Mouse (Mus musculus) right cerebral cortex, postnatal 14 days (tissue): ENCODE measurements at regions not wholly inside any gene's neighbourhood (a gene's known extent, or its start where the extent isn't known, plus 50 kb on each side); places are given as distances from the start of the nearest gene placed in this dataset.
"Not testable (repeated sequence)": the region's sequence is repeated elsewhere in the genome, so short reads cannot be mapped to it uniquely, and the experiment has no call there.

Experiments
- DNase-seq: peaks from one replicate; pipeline ENCODE4 v3.0.0; 2022

DNA sequence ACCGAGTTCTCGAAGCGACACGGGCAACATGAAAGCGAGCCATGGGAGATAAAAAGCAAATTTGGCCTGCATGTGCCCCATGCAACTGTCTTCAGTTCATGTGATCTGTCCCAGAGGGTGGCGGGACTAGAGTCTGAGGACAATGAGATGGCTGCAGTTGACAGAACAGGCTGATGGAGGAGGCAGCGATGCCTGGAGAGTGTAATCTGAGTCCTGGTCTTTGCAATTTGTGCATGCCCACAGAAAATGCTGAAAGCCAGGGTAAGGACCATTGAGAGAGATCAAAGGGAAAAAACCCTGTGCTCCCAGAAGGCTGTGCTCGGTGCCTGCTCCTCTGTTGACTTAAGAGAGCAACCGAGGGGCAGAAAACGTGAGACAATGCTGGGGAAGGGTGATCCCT lies 624.8 kb upstream of the BB014433 start:
- DNase-seq, result no peak

DNA sequence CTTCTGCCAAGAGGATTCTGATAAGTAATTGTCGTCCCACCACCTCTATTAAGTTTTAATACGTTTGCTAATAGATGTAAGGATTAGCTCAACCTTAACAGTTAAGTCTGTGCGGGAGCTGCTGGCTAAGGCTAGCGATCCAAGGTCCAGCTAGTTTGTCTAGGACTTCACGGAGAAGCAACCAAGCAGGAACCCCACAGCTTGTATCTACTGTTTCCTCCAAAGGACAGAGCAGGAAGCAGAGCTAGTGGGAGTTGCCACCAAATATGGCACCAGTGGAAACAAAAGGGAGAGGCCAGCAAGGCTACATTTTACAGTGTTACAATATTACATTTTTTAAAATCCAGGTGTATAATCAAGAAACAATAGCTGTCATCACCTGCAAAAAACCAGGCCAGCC lies 624.4 kb upstream of the BB014433 start:
- DNase-seq, result no peak

GRCm38 (mm10) chr8:15669515-15669914 lies 623.6 kb upstream of the BB014433 start:
- DNase-seq, result no peak

DNA sequence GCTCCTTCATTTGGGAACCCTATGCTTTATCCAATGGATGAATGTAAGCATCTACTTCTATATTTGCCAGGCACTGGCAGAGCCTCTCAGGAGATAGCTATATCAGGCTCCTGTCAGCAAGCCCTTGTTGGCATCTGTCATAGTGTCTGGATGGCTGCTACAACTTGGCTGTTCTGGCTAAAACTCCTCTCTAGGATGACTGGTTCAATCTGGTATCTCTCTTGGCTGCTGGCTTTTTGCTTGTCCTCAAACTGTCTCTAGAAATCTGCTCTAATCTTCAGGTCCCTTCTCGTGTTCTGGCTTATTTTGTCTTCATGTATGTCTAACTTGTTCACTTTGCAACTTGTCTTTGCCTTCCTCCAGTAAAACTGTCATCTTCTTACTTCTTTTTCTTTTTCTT lies 614.7 kb upstream of the BB014433 start:
- DNase-seq, result no peak

- no peak for DNase-seq
These were observed 589.0 kb upstream of the BB014433 start for GRCm38 (mm10) chr8:15634769-15635366.

DNA sequence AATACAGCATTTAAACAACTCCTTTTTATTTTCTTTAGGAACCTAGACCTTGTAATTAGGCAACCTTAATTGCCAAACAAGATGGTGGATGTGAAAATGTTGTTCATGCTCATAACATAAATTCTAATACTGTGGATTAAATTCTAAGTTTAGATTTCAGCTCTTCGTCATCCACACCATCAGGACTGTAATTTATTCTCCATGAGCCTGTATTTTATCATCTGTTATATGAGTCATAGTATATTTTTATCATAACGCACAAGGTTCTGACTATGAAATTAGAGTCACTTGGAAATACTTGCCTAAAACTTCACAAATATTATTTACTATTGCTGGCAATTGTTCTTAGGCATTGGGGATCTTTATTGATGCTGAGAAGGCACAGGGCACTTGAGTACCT lies 582.7 kb upstream of the BB014433 start:
- DNase-seq, result no peak

DNA sequence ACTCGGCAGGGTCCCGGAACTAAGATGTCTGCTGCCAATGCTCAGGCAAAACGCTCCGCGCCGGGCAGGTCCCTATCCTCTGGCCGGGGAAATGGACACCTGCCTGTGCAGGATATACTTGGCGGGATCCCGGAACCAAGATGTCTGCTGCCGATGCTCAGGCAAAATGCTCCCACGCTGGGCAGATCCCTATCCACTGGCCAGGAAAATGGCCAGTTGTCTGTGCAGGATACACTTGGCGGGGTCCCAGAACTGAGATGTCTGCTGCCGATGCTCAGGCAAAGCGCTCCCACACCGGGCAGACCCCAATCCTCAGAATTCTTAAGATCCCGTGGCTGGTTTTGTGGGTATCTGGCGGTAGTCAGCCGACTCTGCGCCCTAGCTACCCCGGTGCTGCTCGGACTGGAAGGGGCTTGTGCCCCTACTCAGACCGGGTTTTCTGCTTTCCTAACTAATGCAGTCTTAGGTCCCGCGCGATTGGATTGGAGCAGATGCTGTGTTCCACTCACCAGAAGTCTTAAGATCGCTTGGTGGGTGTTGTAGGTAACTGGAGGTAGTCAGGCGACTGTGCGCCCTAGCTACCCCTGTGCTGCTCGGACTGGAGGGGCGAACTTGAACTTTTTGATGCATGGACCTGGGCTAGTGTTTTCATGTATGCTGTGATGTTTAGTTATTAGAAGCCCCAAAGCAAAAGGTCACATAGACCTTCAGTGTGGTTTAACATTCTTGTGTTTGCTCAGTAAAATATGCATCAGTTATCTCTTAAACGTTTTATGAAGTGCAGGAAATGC lies 577.9 kb upstream of the BB014433 start:
- not testable (repeated sequence) for DNase-seq

GRCm38 (mm10) chr8:15610217-15610616 lies 564.3 kb upstream of the BB014433 start:
- no peak for DNase-seq

DNA sequence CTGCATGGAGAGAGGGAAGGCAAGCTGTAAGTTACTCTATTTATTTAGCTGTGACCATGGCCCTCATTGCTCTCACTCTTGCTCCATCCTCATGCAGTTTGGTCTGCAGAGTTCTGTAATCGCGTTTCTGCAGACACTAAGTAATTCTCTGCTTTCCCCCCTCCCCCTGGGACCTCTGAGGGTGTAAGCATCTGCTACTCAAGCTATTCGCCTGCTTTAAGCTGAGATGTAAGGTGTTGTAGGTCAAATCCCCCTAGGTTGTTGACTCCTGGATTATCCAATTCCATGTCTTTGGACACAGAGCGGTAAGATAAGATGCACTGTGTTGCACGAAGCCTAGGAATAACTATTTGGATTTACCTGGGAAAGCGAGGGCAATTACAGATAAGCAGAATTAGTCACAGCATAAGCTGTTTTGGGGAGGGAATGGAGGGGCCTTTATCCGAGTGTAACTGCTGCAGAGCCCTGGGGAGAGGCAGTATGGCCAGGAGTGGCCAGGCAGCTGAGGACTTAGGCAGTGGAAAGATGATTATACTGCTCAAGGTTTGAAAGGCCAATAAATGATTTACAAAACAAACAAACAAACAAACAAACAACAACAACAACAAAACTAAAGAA lies 561.8 kb upstream of the BB014433 start:
- no peak for DNase-seq

DNA sequence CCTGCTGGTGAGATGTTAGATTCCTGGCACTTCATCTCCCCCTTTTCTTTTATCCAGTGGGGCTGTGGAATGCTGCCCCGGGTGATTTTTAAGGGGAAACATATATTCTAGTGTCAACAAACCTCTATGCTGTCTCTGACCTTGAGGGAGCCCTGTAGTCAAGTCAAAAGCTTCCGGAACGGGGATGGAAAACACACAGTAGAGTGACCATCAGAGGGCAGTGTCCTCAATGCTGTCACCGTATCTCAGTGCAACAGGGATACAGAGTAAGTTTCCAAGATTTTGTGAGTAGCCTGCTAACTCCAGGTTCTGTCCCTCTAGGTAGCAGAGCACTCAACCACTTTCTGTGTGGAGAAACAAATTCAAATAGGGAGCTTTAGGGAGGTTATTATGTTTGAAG lies 555.7 kb upstream of the BB014433 start:
- DNase-seq, result peak; percentile 66

DNA sequence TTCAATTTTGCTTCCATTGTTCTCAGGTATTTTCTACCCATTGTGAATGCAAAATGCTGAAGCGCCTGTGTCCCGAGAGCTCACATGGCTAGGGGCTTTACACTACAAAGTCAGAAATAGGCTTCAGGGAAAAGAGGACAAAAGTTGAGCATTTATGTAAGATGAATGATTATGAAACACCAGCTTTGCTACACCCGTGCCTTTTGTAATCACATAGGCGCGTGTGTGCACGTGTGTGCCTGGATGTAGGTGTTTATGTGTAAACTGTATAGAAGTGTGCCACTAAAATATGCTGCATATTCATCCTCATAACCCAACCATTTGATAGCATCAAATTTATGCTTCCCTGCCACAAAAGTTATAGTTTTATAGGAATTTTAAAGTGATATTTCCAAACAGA lies 547.2 kb upstream of the BB014433 start:
- no peak for DNase-seq

DNA sequence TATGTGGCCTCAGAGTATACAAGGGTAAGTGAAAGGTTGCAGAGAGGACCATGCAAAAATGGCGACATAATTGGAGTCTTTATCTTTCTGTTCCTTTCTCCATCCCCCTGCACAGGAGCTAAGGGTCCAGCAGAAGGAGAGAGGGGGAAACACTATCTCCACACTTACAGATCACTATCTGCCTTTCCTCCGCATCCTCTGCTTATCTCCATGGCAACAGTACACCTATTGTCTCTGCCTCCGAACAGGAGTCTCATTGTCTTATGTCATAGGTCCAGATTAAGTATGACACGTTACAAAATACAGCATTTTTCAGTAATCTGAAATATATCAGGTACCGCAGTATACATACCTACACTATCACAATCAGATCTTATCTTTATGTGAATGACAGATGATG lies 537.9 kb upstream of the BB014433 start:
- no peak for DNase-seq

GRCm38 (mm10) chr8:15570091-15570490 lies 524.2 kb upstream of the BB014433 start:
- peak; percentile 25 for DNase-seq

DNA sequence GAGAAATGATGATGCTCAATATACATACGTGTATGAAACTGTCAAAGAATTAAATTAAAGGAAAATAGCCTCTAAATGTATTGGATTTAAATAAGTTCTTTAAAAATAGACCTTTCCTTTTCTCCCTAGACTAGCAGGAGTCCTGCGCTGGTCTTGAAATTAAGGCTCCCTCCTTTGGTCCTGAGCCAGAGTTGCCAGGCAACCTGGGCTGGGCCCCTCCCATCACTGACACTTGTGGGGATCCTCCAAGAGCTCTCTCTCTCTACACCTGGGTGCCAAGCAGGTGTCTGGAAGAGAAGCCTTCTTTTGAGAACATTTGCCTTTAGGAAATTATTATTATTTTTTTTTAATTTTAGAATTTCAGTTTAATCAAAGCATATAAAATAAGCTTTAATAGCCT lies 521.9 kb upstream of the BB014433 start:
- DNase-seq, result peak; percentile 35

DNA sequence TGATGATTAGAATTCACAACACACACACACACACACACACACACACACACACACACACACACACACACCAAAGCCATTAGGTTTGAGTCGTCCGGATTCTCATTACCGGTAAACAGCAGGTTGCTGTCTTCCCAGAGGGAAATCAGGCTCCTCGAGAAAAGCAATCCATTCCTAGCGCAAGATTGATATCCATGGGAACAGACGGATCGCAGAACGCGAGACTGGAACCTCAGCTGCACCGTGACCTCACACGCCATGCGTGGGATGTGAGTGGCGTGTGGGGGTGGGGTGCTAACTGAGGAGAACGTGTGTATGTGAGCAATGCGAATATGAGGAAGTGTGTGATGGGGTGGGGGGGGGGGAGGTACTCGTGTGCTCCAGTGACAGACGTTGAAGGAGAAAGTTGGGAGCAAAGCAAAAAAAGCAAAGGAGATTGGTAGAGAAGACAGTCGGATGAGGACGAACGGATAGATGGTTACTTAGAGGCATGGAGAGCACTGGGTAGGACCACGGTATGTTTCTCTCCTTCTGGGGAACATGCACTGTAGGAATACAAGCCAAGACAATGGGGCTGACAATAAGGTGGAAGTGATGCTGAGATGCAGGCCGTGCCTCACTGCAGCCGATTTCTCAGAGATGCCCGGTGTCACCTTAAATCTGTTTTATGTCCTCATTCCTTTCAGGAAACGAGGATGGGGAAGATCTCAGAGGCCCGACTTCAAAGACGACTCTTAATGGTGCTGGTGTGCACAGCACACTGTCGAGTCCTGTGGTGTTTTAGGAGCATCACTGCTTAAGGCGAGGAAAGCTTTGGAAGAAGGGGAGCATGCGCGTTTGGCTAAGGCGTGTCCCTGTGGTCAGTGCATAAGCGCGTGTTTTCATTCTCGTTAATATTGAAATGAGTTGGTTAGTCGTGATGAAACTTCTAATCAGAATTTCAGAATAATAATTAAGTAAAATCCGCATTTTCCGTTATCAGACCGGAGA lies 516.7 kb upstream of the BB014433 start:
- DNase-seq, result peak; percentile 72

- no peak for DNase-seq
These were observed 486.1 kb upstream of the BB014433 start for GRCm38 (mm10) chr8:15532027-15532426.

GRCm38 (mm10) chr8:15525461-15525860 lies 479.6 kb upstream of the BB014433 start:
- DNase-seq, result no peak

- DNase-seq, result not testable (repeated sequence)
These were observed 474.0 kb upstream of the BB014433 start for GRCm38 (mm10) chr8:15519896-15520295.

DNA sequence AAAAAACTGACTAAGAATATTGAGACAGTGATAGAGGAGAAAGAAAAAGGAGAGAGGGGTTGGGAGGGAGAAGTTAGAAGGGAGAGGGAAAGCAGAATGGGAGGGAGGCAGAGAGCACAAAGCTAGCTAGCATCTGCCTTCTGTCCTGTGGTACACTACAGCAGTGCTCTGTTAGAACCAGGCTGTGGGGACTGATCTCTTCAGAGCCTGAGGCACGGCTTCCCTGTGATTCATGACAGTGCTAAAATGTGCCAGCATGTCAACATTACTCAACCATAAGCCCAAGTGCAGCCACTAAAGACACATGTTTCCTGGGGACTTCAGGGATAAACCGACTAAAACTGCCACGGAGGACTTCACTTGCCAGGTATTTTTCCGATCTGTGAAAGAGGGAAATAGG lies 455.1 kb upstream of the BB014433 start:
- no peak for DNase-seq

- DNase-seq, result peak; percentile 7
These were observed 451.7 kb upstream of the BB014433 start for GRCm38 (mm10) chr8:15497566-15497965.

GRCm38 (mm10) chr8:15496248-15496647 lies 450.4 kb upstream of the BB014433 start:
- peak; percentile 52 for DNase-seq

DNA sequence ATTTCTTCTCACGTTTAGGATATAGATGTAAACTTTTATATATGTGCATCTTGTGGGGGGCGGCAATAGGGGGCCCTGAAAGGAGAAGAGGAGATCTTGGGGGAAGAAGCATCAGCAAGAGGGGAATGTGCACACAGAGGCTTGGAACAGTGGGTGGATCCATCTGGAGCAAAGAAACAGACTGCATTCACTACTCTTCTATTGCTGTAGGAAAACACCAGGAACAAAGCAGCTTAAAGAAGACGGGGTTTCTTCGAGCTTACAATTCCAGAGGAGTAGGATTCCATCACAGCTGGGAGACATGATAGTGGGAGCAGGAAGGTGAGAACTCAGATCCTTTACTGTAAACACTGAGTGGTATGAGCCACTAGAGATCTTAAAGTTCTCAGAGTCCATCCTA lies 444.9 kb upstream of the BB014433 start:
- no peak for DNase-seq

DNA sequence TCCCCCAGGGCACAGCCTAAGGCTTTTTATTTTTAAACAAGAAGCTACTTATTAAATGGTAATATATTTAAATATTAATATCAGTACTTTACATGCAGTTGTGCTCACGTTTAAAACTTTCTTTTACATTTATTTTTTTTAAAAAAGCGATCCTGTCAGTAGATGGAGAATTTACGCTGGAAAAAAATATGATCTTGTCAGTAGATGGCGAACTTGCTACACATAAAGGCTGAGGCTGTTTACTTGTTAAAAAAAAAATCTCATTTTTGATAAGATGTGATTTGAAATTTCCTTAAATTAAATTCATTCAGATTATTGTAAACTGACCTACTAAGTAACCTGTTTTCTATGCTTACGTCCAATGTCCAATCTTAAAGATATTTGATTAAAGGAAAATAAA lies 441.7 kb upstream of the BB014433 start:
- DNase-seq, result no peak
